Mouse (Mus musculus): ENCODE results near the gene Ucp2. TPM values are rescaled to one million over a fixed set of nuclear protein-coding genes. Genes with fewer than 3 reads are reported as not detected.
A peak's percentile ranks its signal among the peaks of the same experiment; 100 is the strongest.

The Ucp2 gene
- polyA plus RNA-seq, 1 experiment from 2014 or later: 184 TPM

DNA sequence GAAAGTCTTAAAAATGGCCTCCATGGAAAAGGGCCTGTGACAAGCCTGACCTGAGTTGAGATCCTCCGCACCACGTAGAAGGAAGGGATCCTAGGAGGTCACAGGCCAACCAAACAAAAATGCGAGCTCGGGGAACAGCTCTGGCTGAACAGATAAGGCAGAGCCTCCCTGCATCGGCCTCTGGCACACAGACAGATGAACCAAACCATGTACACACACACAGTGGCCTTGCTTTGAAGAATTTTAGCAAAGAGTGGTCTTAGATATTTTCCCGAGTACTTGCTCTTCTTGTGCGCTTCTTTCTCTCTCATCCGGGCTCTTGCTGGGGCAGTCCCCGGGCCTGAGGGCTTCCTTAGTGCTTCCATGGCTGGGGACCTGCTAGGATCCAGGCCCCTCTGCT is 29.9 kb upstream of the Ucp2 start:
- no peak for ATAC-seq (ENCODE audit: insufficient read depth)
- Histone ChIP-seq H3K4me3 (ENCODE audit: low read depth, low read length) (no peak overlapping the region), H3K27me3 (ENCODE audit: insufficient read depth, low read length) (no peaks in the 10 kb centered on the region), H3K36me3 (ENCODE audit: insufficient read depth) (peaks cover 42% of the 10 kb centered on the region), H3K27ac (ENCODE audit: low read depth) (no peak overlapping the region; the same call in 1 of the 2 replicates), H3K4me2 (no peak overlapping the region), H3K9ac (no peak overlapping the region), H3K9me3 (ENCODE audit: low read depth, low read length) (no peaks in the 10 kb centered on the region), H3K4me1 (ENCODE audit: insufficient read depth) (no peaks in the 10 kb centered on the region; the same call in 1 of the 2 replicates)
- 51% methylated on average over 9 of the region's 9 CpGs for WGBS
- DNase-seq: no peak
- TF ChIP-seq CTCF (IDR thresholded peaks at IDR 0.05; ENCODE audit: low read depth): no peak

DNA sequence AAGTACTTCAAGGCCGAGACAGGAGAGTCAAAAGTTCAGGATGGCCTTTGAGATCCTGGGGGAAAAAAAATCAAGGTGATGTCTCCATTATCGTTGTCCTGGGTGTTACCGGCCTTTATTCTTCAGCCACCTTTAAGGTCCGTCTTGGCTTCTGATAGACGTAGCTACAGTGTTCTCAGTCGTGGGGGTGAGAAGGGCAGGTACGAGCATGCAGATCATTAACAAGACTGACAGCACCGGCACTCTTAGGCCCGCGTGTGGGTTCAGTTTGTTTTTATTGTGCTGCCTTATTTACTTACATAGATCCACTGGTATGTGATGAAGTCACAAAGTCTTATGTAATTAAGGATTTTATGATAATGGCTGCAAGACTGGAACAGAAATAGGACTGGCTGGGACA is 29.4 kb upstream of the Ucp2 start:
- H3K9me3 ChIP-seq (ENCODE audit: low read depth, low read length): no peaks in the 10 kb centered on the region
- no peak overlapping the region for H3K4me3 ChIP-seq (ENCODE audit: low read depth, low read length)
- H3K4me2 ChIP-seq: no peak overlapping the region
- no peaks in the 10 kb centered on the region for H3K27me3 ChIP-seq (ENCODE audit: insufficient read depth, low read length)
- peaks cover 43% of the 10 kb centered on the region for H3K36me3 ChIP-seq (ENCODE audit: insufficient read depth)
- H3K27ac ChIP-seq (ENCODE audit: low read depth): no peak overlapping the region; the same call in 1 of the 2 replicates
- H3K4me1 ChIP-seq (ENCODE audit: insufficient read depth): no peaks in the 10 kb centered on the region; the same call in 1 of the 2 replicates
- no peak for TF ChIP-seq CTCF (IDR thresholded peaks at IDR 0.05; ENCODE audit: low read depth)
- no peak overlapping the region for H3K9ac ChIP-seq
- DNase-seq (no peak), ATAC-seq (ENCODE audit: insufficient read depth) (no peak)
- 53% methylated on average over 10 of the region's 10 CpGs for WGBS

DNA sequence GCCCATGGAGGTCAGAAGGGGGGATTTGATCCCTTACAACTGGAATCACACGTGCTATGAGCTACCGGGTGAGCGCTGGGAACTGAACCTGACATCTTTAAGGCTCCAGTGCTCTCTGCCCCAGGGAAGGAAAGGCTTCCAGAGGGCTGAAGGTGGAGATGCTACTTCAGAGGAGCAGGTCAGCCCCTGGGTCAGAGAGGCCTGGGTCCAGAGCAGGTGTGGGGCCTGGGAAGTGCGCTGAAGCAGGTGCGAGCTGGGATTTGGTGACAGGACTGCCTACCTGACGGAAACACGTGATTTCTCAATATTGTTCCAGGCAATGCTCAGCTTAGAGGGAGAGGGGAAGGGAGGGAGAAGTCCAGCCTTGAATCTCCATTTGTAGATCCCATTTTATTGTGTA is 28.9 kb upstream of the Ucp2 start:
- no peaks in the 10 kb centered on the region for H3K9me3 ChIP-seq (ENCODE audit: low read depth, low read length)
- H3K36me3 ChIP-seq (ENCODE audit: insufficient read depth): peaks cover 47% of the 10 kb centered on the region
- ATAC-seq (ENCODE audit: insufficient read depth): no peak
- H3K9ac ChIP-seq: no peak overlapping the region
- no peak overlapping the region for H3K27ac ChIP-seq (ENCODE audit: low read depth)
- H3K4me3 ChIP-seq (ENCODE audit: low read depth, low read length): no peak overlapping the region
- WGBS: 83% methylated on average over 7 of the region's 7 CpGs
- no peaks in the 10 kb centered on the region; the same call in 1 of the 2 replicates for H3K4me1 ChIP-seq (ENCODE audit: insufficient read depth)
- TF ChIP-seq CTCF (IDR thresholded peaks at IDR 0.05; ENCODE audit: low read depth): no peak
- H3K27me3 ChIP-seq (ENCODE audit: insufficient read depth, low read length): no peaks in the 10 kb centered on the region
- no peak for DNase-seq
- no peak overlapping the region for H3K4me2 ChIP-seq

DNA sequence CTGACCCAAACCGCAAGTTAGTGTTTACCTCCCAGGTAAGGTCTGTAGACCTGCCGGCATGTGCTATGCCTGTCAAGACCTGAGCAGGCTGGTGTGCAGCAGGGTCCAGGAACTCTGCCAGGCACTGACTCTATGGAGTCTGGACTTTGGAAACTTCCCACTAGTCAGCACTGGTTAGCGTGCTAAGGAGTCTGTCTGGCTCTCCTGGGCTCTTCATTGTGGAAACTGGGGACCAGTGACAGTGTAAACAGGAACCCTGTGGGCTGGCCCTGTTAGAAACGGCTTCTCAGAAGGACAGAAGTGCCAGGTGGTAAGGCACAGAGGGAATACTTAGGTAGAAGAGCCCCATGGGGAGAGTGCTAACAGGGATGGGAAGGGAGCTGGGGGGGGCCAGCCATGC is 27.9 kb upstream of the Ucp2 start:
- H3K4me1 ChIP-seq (ENCODE audit: insufficient read depth): no peaks in the 10 kb centered on the region; the same call in 1 of the 2 replicates
- 0 out of 2 replicates have a peak, but pooled peaks have one; percentile 11 for ATAC-seq (ENCODE audit: insufficient read depth)
- DNase-seq: no peak

DNA sequence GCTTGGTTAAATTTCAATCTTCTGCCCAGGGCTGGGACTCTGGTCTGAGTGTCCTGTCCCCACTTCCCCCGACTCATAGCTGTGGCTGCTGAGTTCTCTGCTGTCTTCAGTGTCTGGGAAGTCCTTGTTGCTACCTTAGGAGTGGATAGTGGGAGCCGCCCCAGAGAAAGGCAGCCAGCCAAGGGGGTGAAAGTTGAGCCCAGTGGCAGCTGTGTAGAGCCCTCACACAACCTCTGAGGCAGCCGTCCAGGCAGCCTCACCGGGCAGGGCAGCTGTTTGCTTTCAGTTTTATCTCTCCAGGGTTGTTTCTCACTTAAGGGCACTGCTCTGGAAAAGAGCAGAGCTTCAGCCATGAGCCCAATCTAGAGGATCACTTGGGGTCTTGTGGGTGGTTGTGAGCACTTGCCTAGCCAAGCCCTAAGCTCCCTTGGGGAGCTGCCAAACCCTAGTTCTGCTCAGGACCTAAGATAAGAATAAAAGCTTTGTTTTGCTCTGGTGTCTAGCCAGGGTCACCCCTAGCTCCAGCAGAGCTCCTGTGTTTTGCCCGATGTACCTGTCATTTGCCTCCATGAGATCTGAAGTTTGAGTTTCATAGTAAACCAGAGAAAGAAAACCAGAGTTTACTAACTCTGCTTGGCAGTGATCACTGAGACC is 27.4 kb upstream of the Ucp2 start:
- peak overlapping the region; percentile 6; the same call in 1 of the 2 replicates for H3K4me3 ChIP-seq (ENCODE audit: low read depth, low read length)
- H3K4me1 ChIP-seq (ENCODE audit: insufficient read depth): no peaks in the 10 kb centered on the region; the same call in 1 of the 2 replicates
- peak overlapping the region; percentile 77 for H3K27ac ChIP-seq (ENCODE audit: low read depth)
- no peaks in the 10 kb centered on the region for H3K27me3 ChIP-seq (ENCODE audit: insufficient read depth, low read length)
- peak overlapping the region; percentile 35; the same call in 1 of the 2 replicates for H3K4me2 ChIP-seq
- H3K9me3 ChIP-seq (ENCODE audit: low read depth, low read length): no peaks in the 10 kb centered on the region
- H3K36me3 ChIP-seq (ENCODE audit: insufficient read depth): peaks cover 39% of the 10 kb centered on the region
- DNase-seq (peak; percentile 50), ATAC-seq (ENCODE audit: insufficient read depth) (peak; percentile 52; the same call in 1 of the 2 replicates)
- H3K9ac ChIP-seq: peak overlapping the region; percentile 28; the same call in 1 of the 2 replicates
- WGBS: 35% methylated on average over 5 of the region's 5 CpGs
- TF ChIP-seq CTCF (IDR thresholded peaks at IDR 0.05; ENCODE audit: low read depth): no peak

More for the DNA sequence above, 27.9 kb upstream of the Ucp2 start:
- peak overlapping the region; percentile 7 for H3K9ac ChIP-seq
- H3K4me2 ChIP-seq: peak overlapping the region; percentile 35; the same call in 1 of the 2 replicates
- 56% methylated on average over 4 of the region's 4 CpGs for WGBS
- H3K27ac ChIP-seq (ENCODE audit: low read depth): peak overlapping the region; percentile 77
- no peaks in the 10 kb centered on the region for H3K9me3 ChIP-seq (ENCODE audit: low read depth, low read length)
- TF ChIP-seq CTCF (IDR thresholded peaks at IDR 0.05; ENCODE audit: low read depth): no peak
- H3K27me3 ChIP-seq (ENCODE audit: insufficient read depth, low read length): no peaks in the 10 kb centered on the region
- peaks cover 43% of the 10 kb centered on the region for H3K36me3 ChIP-seq (ENCODE audit: insufficient read depth)
- H3K4me3 ChIP-seq (ENCODE audit: low read depth, low read length): no peak overlapping the region; the same call in 1 of the 2 replicates

DNA sequence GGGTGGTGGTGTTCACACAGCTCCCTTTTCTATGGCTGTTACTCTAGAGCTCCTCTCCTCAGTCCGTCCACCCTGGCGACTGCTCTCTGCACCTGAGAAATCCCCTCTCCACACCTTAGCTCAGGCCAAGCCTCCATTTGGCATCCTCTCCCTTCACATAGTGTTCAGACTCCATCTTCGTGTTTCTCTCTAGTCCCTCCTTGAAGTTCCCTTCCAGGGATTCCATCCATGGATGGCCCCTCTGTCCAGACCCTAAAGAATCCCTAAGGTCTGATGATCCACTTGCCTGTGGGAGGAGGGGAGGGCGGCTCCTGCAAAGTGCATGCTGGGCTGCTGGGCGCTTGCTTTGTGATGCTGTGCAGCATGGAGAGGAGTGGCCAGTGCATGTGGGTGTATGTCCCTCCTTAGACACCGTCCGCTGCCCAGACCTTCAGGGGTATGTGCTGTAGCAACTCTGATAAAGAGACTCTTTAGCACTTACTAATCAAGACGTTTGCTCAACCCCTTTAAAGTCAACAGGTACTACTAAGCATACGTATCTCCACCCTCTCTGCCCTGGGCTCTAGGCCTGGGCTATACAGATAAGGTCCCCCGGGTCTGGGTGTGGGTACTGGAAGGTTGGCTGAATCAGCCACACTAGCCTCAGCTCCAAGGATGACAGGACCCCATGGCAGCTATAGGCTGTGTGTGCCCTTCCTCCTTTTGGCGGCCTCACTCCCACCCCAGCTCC is 26.2 kb upstream of the Ucp2 start:
- Histone ChIP-seq H3K9ac (no peak overlapping the region), H3K27me3 (ENCODE audit: insufficient read depth, low read length) (no peaks in the 10 kb centered on the region), H3K4me3 (ENCODE audit: low read depth, low read length) (peak overlapping the region; percentile 12; the same call in 1 of the 2 replicates), H3K27ac (ENCODE audit: low read depth) (peak overlapping the region; percentile 77; the same call in 1 of the 2 replicates), H3K4me1 (ENCODE audit: insufficient read depth) (no peaks in the 10 kb centered on the region; the same call in 1 of the 2 replicates), H3K9me3 (ENCODE audit: low read depth, low read length) (no peaks in the 10 kb centered on the region), H3K4me2 (no peak overlapping the region; the same call in 1 of the 2 replicates), H3K36me3 (ENCODE audit: insufficient read depth) (peaks cover 34% of the 10 kb centered on the region)
- 76% methylated on average over 11 of the region's 11 CpGs for WGBS
- ATAC-seq (ENCODE audit: insufficient read depth) (peak; percentile 81), DNase-seq (no peak)
- TF ChIP-seq CTCF (IDR thresholded peaks at IDR 0.05; ENCODE audit: low read depth): no peak

DNA sequence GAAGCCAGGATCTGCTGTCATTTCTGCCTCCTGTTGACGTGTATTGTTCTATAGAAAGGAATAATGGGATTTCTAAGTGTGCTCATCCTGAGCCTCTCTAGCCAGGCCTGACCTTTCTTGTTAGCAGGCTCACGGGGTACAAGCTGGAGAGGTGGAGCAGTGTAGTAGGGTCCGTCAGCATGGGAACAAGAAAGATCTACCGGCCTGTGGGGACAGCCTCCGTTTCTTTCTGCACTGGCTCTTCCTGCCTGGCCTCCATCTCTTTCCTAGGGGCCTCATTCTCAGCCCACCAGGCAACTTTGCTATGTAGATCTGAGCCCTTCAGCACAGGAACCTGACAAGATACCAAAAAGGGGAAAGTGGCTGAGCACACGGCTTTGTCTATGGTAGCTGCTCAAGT is 24.4 kb upstream of the Ucp2 start:
- Histone ChIP-seq H3K9me3 (ENCODE audit: low read depth, low read length) (no peaks in the 10 kb centered on the region), H3K36me3 (ENCODE audit: insufficient read depth) (peaks cover 31% of the 10 kb centered on the region), H3K9ac (no peak overlapping the region), H3K4me2 (no peak overlapping the region), H3K27me3 (ENCODE audit: insufficient read depth, low read length) (no peaks in the 10 kb centered on the region), H3K4me3 (ENCODE audit: low read depth, low read length) (no peak overlapping the region), H3K4me1 (ENCODE audit: insufficient read depth) (no peaks in the 10 kb centered on the region; the same call in 1 of the 2 replicates), H3K27ac (ENCODE audit: low read depth) (no peak overlapping the region)
- 83% methylated on average over 6 of the region's 6 CpGs for WGBS
- ATAC-seq (ENCODE audit: insufficient read depth) (no peak), DNase-seq (no peak)
- TF ChIP-seq CTCF (IDR thresholded peaks at IDR 0.05; ENCODE audit: low read depth): no peak

All from lung, embryonic 14.5 days (tissue).